Mouse (Mus musculus) activated CD4-positive, CD25-positive, alpha-beta regulatory T cell, adult 4 months (primary cell): ENCODE measurements around the gene Nr6a1. TPM values are rescaled to one million over a fixed set of nuclear protein-coding genes. Genes with fewer than 3 reads are reported as not detected.

ENCODE experiments used
- ATAC-seq: one replicate; pipeline ENCODE4 v1.8.0; 2017
- polyA plus RNA-seq, 2 experiments: library from polyadenylated mRNA; unstranded; fragments of 100-300 nt; shearing (Covaris generic); gene quantifications; one replicate each; pipeline ENCODE4 v1.2.1; 2017

The Nr6a1 gene
- polyA plus RNA-seq, 2 experiments from 2014 or later: 0.37 to 0.40 TPM

DNA sequence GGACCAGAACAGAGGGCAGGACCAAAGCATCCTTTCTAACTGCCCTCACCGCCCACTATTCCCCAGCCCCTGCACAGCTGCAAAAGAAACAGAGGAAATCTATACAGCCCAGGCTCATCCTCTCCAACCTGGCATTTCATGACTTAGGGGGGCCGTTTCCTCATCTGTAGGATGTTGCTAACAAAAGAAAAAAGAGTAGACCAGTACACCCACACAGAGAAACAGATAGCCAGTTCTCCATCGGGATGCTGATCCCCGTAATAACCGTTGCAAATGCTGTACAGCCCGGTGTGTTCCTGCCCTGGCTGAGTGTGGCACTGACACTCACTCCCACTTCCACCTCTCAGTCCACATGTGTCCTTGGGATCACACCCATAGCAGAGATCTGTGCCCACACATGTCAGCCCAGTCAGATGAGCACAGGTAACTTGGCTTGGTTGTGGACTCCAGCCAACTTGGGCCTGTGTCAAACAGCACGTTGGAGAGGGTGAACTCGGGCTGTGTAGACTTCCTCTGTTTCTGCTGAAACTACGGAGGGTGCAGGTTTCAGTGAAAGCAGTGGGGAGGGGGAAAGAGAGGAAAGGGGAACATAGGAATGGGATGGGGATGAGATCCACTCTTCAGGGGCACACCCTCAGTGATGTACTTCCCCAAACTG lies 9.4 kb upstream of the Nr6a1 start:
- ATAC-seq: no peak

DNA sequence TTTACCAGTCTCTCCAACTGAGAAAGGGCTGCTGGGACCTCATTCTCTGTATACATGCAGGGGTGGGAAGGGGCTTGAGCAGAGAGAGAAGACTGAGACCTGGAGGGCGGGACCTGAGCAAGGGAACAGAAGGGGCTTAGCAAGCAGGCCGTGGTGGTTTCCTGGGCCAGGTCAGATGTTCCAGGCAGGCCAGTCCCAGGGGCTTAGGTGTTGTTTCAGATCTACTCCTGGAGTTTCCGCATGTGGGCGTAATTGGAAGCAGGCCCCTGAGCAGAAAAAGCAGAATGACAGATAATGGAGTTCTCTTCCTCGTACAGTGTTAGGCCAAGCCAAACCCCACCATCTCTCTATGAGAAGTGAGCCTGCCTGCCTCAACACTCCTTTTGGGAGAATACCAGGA lies 7.4 kb upstream of the Nr6a1 start:
- no peak for ATAC-seq

DNA sequence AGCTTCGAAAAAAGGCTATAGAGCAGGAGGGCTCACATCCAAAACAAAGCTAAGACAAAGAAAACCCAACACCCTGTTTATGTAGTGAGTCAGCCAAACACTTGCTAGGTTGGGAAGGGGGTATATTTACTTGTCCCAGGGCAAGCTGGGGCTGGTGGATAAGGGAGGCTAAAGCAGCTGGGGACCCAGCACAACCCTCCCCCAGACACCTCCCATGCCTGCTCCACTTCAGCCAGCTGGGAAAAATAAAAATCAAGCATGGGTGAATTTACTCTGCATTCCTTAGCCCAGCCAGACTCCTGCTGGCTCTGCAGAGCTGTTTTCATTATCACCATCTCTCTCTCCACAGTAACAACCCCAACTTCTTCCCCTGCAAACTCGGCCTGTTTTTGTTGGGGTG lies 6.4 kb upstream of the Nr6a1 start:
- no peak for ATAC-seq

DNA sequence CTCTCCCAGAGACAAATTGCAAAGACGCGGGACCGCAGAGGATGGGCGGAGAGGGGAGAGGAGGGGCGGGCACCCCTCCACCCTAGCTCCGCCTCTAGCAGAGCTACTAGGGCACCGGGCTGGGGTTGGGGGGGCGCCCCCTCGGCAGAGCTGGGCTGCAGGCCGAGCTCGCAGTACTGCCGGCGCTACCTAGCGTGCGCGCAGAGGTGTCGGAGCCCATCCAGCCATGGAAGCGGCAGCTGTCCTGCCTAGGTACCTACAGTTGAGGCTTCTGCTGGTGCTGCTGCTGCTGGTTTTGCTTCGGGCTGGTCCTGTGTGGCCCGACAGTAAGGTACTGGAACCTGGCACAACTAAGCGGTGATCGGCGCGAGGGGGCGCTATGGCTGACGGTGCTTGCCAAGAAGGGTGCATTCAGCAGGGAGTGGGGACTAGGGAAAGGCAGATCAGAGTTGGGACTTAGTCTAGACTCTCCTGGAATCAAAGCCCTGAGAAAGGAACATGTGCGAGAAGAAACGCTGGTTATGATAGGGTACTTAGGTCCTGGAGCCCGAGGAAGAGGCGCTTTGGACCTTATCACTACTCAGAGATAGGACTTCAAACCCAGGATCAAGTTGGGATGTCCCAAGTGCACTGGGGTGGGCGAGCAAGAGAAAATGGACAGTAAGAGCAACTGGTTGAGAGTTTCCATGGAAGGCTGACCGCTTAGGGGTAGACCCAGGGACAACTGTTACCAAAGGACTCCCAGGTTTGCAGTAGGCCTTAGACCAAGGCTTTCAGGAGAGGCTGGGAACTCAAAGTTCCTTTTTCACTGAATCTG lies 4.6 kb upstream of the Nr6a1 start, which contains the start of gene Olfml2a:
Olfml2a (plus strand) TSS at position 128 of the 817 bp plus-strand sequence.
- ATAC-seq: peak; percentile 40

DNA sequence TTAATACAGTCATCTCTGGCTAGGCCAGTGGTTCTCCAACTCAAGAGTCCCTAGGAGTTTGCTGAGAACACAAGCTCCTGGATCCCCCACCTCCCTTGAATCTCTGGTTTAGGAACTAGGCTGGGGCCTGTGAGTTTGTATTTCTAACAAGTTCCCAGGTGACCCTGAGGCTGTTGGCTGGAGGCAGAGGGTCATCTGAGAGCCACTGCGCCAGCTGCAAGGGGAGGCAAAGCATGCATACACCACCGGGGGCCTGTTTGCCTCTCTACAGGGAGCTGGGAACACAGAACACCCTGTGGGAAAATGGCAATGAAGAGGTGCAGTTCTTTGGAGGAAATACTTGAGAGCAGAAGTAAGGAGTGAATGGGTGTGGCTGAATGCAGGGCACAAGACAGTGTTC lies 2.8 kb upstream of the Nr6a1 start:
- ATAC-seq: no peak

DNA sequence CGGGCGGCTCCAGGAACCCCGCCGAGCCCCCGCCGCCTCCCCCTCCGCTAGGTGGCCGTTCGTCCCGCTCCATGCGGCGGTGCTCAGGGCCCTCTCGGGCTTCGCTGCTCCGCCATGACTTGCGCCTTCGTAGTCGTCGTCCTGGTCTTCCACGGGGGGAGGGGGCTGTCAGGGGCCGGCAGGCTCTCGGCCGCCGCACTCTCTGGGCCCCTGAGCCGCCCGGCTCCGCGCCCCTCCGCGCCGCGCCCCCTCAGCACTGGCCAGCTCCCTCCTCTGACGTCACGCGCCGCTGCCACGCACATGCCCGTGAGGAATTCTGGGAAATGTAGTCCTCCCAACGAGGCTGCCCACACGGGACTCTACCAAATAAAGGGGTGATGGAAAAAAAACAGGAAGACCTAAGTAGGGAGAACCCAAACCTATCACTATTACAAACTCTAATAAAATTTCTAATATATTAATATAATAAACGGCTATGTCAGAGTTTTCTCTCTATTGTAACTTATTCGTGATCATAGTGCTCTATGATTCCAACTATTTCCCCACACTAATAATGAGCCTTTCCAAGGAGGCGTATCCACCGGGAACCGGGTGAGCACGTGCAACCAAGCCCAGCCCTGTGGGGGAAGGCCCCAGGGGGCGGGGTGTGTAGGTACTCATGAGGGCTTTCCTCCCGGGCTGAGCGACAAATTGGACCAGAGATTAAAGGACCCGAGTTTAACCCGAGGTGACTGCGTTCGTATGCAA lies 1.2 kb downstream of the Nr6a1 start:
- peak; percentile 97 for ATAC-seq

DNA sequence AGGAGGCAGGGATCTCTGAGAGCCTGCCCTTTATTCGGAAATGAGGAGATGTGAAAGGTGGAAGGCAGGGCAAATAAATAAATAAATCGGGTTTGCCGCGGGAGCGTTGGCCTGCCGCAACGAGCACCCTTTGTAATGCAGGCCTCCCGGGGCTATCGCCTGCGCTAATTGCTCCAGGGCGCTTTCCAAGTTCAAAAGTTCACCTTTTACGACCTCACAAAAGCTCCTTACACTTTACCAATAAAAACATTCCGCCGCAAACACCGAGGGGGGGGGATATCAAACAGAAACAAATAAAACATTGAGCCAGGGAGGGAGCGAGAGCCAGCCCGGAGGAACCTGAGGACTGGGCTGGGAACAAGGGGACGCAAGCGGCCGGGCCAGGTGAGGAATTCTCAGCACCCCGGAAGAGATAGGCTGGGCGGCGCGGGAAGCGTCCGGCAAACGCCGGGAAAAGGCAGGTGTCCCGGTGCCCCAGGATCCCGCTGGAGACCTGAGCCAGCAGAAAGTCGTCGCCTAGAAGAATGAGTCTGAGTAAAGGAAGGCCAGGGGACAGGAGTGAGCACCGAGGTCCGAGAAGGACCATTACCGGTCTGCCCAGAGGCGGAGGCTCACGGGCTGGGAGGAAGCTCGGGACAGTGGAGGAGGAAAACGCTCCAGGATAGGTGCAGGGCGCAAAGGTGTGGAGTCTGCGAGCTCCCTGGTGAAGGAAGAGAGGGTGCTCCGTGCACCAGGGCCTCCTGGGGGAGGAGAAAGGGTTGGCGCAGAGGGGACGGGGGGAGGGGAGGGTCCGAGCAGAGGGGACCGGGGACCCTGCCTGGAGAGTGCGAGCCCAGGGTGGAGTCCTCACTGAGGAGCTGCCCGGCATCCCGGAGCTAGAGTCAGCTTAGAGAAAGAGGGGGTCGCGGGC lies 2.1 kb downstream of the Nr6a1 start:
- no peak for ATAC-seq

DNA sequence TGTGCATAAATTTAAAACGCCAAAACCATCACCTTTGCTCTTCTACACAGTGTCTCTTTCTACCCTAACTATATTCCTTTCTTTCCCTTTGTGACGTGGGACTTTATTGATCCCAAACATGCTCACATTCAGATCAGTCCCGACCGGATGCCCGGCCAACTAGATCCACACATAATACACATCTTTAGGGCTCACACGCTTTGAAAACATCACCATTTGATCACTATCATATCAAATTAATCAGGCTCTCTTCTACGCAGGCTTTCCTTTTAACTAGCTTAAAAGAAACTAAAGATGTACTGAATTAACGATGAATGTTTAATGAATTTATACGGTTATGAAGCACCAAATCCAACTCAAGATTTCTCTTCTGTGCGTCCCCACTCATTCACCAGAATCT lies 2.9 kb downstream of the Nr6a1 start:
- no peak for ATAC-seq

DNA sequence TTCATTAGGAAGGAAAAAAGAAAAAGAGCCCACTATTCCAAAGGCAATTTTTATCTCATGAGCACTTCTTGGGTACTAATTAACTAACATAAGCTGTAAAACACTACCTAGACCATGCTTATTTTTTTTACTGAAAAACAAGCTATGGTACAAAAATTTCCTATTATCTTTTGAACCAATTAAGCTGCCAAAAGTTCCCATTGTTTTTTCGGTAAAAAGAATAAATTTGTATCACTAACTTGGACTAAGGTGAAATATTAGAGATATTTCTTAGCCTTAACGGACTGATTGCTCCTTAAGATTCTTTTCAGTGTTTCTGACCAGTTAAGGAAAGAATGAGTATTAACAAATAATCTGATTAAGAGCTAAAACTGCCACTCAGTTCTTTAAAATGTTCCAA lies 3.6 kb downstream of the Nr6a1 start:
- no peak for ATAC-seq

DNA sequence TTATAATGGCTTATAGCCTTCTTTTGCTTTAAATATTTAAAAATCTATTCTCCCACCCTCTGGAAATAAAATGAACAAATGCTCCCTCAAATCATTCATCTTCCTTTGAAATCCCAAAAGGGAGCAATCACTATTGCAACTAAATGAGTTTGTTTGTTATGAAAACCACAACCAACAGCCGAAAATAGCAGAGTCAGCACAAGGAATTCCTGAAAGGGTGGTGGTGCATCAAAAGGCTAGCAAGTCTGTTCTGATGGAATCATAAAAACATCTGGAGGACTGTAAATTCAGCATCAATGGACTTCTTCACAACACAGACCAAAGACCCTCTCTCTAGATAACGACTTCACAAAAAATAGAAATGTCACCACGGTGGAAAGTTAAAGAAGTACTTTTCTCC lies 4.0 kb downstream of the Nr6a1 start:
- ATAC-seq: no peak

DNA sequence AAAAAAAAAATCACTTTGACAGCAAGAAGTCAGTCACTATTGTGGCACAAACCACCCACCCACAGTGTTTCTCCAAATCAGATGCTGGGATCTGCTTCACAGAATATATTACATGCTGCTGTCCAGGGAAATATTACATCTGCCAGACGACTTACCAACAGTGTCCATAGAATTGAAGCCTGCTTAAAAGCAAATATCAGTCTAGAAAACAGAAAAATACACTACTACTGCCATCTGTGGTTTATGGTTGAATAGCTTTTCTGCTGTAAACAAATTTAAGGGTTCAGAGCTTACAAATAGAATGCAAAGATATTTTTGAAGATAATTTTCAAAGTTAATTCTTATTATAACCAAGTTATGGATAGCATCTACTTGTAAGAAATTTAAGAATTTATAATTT lies 6.1 kb downstream of the Nr6a1 start:
- no peak for ATAC-seq

DNA sequence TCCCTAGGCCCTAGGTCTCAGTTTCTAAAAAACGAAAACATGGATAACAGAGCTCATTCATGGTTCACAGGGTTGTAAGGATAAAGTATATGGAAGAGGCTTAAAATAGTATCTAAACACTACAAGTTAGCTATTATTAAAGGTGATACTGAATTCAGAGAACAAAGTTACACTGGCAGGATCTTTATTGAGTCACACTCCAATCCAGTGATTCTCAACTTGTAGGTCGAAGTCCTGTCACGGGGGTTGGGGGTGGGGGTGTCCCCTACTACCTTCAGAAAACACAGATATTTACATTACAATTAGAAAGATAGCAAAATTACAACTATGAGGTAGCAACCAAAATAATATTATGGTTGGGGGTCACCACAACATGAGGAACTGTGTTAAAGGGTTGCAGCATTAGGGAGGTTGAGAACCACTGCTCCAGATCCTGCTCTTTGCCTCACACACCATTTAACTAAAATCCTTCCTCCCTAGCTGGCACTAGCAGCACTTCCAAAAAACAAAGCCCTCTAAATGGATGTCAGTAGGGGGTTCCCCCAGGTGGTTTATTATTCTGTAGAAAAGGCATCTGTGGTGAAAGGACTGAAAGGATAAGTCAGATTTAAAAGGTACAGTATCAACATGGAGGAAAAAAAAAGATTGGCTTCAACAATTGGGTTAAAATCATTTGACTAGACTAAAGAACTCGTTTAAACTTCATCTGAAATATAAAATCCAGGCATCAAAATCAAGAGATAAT lies 10.4 kb downstream of the Nr6a1 start:
- no peak for ATAC-seq

DNA sequence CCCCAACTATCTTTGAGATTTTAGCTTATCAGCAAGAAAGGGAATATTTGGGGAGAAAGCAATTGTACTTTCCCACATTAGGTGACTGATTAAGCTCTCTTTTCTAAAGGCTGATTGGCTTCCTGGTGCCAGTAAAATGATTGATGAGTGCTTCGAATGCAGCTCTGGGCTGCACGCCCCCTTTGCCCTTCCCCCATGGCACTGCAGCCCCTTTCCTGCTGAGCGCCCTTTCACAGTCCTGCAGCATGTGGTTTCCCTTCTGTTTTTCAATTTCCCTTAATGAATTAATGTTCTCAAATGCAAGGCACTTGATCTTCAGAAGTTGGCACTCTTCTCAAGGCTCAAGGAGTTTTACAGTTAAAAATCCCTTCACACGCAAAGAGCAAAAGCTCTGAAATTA lies 12.5 kb downstream of the Nr6a1 start:
- no peak for ATAC-seq

DNA sequence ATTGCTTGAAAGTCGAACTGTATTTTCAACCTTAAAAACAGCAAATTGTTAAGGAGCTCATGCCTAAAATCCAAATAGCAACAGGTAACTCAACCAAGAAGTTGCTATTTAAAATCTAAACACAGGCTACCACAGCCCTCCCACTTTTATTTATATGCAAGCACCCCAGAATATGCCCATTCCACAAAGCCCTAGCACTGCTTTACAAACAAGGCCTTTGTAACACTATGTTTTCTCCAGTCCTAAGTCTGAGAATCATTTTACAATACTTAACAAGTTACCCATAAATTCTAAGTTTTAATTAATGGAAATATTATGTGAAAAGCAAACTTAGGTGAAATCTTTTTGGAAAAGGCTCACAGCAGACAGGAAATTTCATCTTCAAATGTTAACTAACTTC lies 13.0 kb downstream of the Nr6a1 start:
- no peak for ATAC-seq

DNA sequence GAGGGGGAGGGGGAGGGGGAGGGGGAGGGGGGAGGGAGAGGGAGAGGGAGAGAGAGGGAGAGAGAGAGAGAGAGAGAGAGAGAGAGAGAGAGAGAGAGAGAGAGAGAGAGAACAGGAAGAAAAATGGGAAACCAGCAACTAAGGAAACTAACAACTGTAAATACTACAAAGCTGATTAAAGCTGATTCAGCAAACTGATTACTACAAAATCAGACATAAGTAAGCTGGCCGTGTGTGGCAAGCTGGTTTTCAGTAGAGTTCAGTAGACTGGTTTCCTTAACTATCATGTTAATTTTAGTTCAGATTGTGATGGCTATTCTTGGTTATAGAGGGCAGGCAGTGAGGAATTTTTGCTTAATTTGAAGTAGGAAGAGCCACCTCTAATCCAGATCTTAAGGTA lies 18.9 kb downstream of the Nr6a1 start:
- no peak for ATAC-seq

DNA sequence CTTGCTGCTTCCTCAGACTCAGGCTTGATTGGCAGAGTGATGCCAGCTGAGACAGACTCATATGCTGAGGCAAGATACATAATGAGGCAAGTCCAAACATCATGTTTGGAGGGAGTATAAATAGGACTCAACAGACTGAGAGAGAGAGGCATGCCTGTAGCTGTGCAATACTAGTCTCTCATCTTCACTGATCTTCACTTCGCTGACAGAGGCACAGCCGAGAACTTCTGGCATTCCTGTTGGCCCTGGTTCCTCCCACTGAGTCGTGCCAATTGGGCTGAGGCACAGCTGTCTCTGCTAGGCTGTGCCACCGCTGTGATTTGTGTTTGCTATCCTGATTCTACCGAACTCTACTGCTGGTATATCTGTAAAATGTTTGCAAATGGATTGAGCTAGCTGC lies 21.4 kb downstream of the Nr6a1 start:
- no peak for ATAC-seq

DNA sequence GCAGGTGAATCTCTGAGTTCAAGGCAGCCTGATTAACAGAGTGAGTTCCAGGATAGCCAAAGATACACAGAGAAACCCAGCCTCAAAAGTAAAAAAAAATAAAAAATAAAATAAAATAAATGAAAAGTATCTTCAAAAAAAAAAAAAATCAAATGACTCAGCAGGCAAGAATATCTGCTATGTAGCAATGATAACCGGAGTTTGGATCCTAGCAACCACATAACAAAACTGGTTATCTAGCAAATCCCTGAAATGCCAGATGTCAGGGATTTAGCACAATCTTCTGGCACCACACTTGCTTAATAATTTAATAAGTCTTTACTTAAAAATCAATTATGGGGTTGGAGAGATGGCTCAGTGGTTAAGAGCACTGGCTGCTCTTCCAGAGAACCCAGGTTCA lies 23.2 kb downstream of the Nr6a1 start:
- ATAC-seq: no peak

DNA sequence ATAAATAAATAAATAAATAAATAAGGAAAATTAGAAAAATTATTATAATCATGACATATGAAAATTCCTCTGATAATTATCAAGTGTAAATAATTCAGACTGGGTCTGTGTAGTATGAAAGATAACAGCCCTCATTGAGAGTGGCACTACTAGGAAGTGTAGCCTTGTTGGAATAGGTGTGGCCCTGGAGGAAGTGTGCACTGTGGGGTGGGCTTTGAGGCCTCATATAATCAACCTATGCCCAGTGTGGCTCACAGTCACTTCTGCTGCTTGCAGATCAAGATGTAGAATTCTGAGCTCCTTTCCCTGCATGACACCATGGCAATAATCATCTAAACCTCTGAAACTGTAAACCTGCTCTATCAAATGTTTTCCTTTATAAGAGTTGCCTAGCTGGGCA lies 24.6 kb downstream of the Nr6a1 start:
- ATAC-seq: no peak

DNA sequence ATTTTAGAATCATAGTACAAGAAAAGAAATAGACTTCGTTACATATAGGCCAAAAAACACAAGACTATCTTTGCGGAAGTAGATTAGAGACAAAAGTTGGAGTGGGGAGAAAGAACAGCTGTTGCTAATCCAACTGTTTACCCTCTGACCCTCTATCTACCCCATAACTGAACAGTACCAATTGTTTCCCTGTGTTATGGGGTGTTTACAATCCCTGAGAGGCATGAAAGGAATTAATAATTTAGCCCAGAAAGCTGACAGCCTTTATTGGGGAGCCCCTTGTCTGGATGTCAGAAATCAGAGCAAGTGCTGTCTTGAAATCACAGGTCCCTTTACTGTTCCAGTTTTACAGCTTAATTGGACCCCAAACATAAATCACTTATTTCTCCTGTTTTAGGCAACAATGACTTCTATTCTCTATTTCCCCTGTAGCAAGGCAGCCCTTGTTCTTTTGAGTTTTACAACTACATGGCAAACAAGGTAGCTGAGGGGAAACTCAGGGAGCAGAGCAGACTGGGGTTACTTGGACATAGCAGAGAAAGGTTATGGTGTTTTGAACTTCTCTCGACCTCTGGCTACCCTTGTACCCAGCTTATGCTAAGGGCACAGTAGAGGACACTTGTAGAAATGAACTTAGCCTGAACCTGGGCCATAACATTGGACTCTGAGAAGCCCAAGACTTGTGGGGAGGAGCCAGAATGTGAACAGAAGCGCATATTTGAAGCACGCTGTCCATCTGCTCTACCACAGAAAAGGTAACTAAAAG lies 46.4 kb downstream of the Nr6a1 start:
- ATAC-seq: no peak

DNA sequence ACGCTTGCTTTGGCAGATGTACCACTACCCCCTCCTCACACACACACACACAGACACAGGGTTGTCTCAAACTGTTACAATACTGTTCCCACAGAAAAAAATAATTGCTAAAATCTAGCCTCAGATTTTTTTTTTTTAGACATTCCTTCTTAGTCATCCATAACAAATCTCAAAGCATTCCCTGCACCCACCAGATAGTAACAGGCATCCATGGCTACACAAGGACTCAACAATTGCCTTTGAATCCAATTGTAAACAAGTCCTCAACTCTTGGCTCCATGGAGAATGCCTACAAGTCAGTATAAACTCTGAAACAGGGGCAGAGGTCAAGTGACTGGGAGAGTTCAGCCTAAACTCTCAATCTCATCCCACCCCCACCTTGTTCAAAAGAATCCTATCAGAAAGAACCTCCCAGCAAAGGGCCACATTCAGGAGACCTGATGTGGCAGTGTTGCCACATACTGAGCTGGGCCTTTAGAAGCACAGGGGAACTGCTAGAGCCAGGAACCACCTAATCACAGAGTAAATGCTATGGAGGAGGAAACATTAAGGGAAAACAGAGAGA lies 52.9 kb downstream of the Nr6a1 start:
- ATAC-seq: no peak

DNA sequence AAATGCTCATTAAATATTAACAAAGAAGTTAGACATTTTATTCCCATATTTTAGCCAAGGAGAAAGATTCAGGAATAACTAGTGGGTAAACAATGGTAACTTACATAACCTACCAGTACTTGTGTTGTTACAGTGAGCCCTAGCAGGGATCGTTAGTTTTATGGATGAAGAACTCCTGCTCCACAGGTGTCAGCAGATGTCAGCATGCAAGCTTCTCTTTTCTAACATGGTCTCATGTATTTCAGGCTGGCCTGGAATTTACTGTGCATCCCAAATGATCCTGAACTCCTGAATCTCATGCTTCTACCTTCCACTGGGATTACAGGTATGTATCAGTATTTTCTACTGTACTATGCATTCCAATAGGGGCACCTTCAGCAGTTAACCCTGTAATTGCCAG lies 54.8 kb downstream of the Nr6a1 start:
- no peak for ATAC-seq
